Mouse (Mus musculus) embryo, embryonic 11 days (tissue): ENCODE results near the gene Hoxd8.

ENCODE experiments used
- DNase-seq: peaks from one replicate; pipeline ENCODE4 v3.0.0-alpha.2; 2015

Hoxd8 gene

DNA sequence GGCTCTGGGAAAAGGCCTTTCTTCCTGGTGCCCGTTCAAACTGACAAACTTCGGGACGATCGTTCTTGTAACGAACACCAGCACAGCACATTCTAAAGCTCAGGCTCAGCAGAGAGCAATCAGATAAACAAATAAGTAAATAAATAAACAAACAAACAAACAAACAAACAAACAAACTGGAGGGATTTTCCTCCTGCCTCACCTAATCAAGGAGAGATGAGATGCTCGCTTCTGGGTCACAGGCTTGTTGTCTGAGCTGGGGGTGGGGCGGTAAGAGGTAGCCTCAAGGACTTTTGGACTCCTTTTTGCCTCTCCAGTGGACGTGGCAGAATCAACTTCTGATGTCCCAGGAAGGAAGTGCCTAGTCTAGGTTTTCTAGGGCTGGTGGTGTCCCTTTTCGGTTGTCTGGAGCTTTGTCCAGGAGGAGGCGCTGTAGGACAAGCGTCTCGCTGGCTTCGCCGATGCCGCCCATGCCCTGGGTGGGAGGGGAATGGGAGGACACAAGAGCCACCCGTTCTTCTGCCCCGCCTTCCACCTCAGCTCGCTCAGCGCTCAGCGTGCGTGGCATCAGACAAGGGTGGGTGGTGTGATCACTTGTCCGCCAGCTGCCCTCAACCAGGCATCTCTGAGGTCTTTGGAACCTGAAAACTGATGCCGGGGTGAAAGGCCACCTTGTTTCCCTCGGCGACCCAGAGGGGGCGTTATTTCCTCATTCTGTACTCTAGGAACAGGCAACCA, 11.3 kb downstream of the Hoxd8 start:
- DNase-seq: peak; percentile 96

DNA sequence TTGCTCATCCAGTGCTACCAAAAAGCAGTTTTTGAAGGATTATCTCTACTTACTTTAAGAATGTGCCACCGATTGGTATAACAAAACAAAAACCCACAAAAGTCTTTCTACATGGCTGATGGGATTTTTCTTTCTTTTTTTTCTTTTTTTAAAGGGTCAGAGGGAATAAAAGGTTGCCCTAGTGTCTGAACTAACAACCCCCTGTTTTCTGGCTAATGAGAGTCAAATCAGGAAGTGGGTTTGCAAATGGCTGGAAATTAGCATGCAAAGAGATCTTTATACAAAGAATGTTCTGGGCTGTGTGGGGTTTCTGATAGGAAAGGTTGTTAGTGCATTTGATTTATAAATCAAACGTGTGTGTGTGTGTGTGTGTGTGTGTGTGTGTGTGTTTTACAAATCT, 16.0 kb downstream of the Hoxd8 start:
- no peak for DNase-seq

DNA sequence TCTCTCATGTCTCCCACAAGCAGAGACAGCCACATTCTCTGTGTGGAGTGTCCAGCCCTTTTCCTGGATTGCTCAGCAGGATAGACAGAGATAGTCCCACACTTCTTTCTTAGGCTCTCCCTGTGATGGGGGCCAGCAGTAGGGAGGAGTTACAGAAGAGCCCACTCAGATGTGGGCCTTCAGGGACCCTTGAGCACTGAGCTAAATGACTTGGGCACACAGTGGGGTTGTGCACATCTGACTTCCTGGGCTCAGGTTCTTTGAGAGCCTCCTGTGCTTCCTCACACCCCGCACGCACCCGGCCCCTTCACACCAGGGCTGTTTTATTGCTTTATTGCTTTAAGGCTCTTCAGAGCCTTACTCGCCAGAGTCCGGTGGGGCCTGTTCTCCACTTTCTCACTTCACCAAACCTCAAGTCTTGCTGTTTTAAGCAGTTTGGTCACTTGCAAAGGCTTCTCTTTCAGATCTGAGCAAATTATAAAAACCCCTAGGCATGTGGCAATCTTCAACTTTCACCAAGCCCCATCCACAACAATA, 16.6 kb downstream of the Hoxd8 start:
- no peak for DNase-seq

DNA sequence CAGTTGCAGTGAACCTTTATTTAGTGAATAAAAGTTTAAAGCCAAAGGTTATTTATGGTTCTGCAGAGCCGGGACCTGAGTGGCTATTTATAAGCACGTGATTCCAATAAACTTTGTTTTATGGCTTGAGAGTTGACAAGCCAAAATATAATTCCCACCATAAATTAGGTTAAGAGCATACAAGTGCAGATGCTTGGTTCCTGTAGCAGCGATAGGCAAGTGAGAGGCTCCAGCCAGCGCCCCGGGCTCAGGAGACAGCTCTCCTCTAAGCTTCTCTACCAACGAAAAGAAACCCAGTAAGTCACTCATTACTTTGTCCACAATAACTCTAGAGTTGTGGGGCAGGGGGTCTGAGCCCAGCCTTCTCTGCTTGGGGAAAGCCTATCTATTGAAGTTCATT, 17.5 kb downstream of the Hoxd8 start:
- no peak for DNase-seq

DNA sequence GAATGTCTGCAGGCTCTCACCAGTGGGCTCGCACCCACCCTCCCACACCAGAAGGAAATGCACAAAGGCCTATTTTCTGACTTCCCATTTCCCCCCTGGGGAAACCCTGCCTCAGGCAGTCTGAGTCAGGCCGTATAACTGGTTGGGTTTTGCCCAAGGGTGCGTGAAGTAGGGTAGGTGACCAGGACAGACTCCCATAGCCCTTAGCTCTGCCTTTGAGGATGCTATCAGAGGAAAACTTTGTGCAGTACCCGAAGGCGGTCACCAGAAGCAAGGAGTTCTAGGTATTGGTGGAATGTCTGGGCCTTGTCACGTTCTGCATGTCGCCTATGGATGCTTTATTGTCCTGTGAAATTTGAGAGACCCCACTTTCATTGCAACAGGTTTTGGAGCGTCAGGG, 18.5 kb downstream of the Hoxd8 start:
- DNase-seq: no peak

DNA sequence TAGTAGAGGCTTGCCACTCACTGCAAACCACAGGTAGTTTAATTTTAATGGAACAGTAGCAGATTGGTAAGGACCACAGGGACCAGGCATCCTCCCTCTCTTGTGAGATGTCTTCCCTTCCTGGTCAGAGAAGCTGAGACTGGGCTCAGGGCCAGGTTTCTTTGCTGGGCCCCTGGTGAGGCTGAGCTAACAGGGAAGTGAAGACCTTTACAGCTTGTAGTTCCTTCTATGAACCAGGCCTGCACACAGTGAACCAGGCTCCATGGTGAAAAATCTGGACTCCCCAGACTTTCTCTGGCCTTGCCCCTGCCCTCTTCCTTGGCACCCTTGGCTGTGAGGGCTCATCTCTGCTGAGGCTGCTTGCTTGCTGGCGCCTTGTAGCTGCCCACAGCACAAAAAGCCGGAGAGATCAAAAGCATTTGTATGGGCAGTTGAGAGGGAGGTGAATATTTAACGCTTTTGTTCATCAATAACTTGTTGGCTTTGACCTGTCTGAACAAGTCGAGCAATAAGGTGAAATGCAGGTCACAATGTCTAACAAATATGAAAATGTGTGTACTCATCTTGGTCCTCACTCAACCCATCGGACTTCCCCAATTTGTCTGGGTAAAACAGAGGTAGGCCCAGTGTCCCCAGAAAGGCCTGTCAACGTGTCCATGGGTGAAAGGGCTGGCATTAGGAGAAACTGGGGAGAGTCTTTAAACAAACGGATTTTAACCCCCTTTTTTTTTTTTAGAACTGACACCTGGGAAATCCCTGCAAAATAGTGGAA, 20.0 kb downstream of the Hoxd8 start:
- no peak for DNase-seq

DNA sequence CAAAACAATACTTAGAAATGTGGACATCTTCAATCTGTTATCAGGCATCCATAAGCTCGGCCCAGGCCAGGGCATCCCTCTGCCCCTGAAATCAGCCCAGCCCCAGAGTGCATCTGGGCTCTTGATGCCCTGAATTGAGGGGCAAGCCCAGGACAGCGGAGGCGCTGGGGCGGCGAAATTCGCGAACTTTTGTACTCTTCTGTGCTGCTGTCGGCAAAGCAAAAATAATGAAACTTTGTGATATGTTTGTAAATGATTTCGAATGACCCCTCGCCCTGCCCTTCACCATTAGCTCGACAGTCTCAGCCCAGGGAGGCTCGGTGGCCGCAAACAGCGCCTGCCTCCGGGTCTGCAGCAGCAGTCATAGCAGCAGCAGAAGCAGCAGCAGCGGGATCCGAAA, 20.8 kb downstream of the Hoxd8 start:
- DNase-seq: no peak

DNA sequence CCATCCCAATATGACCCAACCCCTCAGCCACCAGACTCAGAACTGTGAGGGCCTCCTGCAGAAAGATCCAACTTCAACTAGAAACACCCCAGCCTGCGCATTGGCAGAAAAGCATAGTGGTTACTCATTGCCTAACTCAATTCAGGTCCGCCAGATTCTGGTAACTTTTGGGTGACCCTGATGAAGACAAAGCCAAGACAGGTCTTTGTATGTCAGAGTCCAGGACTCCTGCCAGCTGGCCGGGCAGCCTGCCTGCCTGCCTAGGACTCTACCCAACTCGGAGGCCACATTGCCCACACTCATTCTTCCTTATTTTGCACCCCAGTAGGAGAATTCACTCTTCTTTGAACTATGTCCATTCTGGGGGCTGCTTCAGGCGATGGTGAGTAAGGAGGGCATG, 22.1 kb downstream of the Hoxd8 start, which contains the start of gene Gm28230:
Gene Gm28230, plus strand, starts transcription at position 178 of the 400 bp plus-strand sequence.
- DNase-seq: no peak

DNA sequence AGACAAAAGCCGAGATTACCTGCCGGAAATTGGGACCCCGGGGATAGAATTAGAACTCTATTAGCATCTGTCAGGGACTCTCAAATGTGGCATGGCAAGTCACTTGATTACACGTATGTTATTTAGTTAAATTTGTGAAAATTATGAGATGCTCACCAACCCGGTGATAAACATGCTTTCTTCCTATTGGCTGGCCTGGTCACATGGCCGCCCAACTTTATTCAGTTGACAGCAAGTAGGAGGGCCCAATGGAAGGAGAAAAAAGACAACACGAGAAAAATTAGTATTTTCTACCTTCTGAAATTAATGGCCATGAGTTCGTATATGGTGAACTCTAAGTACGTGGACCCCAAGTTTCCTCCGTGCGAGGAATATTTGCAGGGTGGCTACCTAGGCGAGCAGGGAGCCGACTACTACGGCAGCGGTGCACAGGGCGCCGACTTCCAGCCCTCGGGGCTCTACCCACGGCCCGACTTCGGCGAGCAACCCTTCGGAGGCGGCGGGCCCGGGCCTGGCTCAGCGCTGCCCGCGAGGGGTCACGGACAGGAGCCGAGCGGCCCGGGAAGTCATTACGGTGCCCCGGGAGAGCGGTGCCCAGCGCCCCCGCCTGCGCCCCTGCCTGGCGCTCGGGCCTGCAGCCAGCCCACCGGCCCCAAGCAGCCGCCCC, 22.7 kb downstream of the Hoxd8 start:
- DNase-seq: no peak

DNA sequence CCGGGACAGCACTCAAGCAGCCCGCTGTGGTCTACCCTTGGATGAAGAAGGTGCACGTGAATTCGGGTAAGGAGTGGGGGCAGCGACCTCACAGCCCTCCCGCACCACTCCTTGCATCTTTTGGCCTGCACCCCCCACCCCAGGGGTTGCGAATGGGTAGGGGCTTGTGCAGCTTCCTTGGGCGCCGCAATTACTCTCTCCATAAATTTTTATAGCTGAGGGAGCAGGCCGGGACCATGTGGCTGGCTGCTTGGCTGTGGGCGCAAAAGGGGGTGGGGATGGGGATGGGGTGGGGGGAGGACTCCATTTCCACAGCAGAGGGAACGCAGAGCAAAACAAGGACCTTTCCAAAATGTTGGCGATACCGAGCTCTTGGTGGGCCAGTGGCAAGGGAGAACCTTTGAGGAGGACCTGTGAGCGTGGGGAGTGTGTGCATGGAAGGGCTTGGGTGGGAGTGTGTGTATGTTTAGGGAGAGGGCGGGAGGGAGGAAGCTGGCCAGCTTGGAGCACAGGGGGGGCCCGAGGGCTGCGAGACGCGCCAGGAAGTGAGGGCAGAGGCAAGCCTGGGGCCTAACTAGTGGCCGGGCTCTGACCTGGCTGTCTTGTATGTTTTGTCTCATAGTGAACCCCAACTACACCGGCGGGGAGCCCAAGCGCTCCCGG, 23.4 kb downstream of the Hoxd8 start:
- no peak for DNase-seq

DNA sequence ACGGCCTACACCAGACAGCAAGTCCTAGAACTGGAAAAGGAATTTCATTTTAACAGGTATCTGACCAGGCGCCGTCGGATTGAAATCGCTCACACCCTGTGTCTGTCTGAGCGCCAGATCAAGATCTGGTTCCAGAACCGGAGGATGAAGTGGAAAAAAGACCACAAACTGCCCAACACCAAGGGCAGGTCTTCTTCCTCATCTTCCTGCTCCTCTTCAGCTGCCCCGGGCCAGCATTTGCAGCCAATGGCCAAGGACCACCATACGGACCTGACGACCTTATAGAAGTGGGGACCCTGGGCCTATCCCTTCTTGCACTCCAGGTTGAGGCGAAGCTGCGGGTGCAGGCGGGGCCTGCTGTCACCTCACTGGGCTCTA, 23.9 kb downstream of the Hoxd8 start:
- no peak for DNase-seq

DNA sequence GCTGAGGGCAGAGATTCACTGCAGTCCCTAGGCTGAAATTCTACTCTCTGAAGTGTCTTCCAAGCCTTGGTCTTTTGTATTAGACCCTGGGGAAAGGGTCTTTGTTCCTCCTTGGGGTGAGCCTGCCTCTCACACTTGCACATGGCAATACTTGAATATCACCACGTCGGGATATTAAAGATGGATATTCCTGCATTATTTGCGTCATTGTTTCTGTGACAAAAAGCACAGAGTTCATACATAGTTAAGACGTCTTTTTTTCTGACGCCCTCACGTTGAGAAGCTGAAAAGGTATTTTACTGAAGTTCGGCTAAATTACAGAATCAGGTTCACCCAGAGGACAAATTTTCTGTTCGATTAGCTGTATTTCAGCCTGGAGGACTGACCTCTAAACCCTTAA, 25.9 kb downstream of the Hoxd8 start:
- no peak for DNase-seq

DNA sequence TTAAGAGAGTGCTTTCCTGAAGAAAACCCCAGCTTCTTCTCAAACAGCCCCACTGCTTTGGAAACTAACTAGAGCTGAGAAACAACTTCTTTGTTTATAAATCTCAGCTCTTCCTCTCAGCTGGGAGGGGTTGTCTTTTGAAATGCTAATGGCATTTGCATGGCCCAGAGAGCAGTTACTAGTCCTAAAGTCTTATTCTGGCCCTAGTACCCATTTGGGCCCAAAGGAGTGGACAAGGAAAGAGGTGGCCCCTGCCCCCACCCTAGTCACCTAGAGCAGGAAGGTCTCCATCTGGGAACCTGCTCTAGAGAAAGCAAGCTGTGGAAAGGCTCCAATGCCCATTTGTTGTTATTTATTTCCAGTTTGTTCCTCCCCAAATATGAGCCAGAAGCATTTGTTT, 26.6 kb downstream of the Hoxd8 start:
- DNase-seq: no peak

DNA sequence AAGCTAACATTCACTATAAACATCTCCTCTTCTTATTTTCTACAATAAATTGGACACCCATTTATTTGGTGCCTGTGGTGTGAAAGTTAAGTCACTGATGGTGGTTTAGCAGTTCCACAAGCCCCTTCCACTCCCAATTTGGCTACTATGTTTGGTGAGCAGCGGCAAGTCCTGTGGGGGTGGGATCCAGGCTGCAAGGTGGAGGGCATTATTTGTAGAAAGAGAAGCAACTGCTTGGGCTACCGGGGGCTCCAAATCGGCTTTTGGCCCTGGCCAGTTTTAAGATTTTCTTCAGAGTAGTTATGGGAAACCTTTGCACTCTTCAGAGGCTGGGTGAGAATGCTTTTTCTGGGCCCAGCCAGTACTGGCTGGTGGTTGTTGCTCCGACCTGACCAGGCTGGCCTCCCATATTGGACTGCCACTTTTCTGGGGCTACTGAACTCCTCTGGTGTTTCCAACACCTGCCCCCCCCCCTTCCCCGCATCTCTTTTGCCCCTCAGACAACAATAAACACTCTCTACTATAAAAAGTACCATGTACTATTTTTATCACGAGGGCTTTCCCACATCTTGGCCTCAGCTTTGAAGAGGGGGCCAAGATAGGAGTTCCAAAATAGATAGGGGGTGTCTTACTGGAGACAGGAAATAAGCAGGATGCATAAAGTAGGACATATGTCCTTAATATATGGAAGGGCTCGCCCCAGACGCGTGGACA, 27.5 kb downstream of the Hoxd8 start:
- DNase-seq: no peak

DNA sequence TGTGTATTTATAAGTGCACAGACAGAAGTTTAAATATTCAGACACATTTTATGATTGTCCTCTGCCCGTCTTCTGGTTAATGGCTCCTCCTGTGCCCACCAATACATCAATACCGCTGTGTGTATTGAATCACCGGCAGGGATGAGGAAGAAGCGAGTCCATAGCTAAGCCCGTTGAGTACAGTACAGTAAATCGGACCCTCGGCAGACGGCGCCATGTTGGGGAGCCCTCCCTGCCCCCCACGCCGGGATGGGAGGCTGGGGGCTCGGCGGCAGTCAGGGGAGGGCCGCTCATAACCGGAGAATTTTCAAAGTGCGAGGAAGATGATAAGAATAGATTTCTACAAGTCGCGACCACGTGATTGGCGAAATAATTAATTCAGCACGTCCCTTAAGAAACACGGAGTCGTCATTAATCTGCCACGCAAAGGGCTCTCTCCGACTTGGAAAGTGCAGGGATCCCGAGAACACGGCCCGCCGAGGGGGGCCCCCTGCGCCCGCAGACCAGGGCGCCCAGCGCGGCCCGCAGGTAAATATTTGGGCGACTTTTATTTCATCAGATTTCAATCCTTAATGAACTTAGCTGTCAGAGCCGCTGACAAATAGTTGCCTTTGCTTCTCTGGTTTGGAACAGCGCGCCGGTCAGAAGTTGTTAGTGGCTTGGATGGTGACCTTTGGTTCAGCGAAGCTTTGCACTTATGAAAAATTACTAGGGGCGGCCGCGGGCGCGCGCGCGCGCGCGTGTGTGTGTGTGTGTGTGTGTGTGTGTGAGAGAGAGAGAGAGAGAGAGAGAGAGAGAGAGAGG, 28.3 kb downstream of the Hoxd8 start:
- peak; percentile 70 for DNase-seq

DNA sequence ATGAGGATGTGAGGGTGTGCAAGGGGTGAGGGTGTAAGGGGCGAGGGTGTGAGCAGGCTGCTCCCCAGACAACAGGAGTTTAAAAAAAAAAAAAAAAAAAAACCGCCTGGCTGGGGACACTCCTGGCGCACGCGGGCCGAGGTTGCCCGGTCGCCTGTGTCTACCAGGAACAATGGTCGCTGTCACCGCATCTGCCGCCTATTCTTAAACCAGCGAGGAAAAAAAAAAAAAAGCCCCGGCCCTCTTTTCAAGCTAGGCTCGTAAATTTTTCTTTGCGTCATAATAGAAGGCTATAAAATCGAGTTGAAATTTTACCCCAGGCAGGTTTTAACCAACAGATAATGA, 28.9 kb downstream of the Hoxd8 start:
- peak; percentile 84 for DNase-seq

DNA sequence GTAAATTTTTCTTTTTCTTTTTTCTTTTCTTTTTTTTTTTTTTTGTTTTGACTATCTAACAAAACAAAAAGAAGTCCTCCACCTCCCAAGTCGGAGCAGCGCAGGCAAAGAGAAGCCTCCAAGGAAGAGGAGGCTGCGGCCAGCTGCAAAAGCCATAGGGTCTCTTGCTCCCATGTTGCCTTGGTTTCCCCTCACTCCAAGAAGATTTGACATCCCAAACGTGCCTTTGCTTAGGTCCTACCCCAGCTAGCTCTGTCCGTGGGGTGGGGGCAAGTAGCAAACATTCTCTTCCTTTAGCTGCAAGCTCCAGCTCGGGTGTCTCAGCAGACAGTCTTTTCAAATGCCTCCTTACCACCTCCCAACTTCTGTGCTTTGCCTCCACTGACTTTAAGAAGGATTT, 29.4 kb downstream of the Hoxd8 start:
- DNase-seq: peak; percentile 53

DNA sequence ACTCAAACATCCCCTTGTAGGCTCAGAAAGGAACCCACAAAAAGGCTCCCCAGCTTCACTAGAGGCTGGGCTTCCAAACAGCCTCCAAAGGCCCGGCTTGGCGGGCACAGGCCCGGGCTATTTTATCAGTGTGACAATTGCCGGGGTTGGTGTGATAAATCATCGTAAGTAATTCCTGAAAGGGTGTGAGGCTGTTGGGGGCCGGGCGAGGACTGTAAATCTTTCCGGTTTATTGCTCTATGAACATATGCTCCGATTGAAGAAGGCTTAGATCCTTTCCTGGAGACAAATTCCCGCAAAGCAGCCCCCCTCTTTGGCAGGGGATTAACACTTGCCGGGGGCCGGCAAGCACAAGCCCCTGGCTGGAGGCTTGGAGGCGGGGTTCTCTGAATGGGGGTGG, 30.0 kb downstream of the Hoxd8 start:
- DNase-seq: peak; percentile 76

DNA sequence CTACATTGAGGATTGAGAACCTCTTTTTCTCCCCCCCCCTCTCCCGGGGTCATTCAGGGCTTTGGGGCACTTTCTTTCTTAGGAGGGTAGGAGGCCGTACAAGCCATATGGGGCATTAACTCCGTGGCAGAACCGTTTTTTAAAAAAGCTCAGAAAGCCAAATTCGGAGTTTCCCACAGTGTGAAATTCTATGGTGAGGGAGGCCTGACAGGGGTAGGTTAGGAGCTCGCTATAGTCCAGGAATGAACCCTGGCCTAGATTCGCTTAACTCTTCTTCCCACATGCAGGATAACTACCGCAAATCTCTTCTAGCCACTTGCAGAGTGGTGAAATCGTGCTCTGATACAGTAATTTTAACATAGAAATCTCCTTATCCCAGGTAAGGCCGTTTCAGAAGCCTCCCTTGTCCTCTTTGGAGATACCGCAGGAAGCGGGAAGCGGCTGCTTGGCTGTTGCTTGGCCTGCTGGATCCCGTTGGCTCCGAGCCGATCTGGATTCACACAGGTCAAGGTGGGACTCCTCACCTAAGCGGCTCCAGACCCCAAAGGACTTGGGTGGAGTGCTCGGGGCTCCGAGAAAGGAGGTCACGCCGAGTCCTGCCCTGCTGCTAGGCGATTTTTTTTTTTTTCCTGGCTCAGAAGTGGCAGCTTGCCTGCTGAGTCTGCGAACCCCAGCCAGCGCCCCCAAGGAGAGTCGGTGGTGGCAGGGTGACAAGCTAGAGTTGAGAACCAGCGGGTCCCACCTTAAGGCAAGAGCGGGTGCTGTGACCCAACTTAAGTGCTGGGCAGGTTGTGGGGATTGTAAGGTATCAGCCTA, 30.8 kb downstream of the Hoxd8 start:
- DNase-seq: peak; percentile 58

DNA sequence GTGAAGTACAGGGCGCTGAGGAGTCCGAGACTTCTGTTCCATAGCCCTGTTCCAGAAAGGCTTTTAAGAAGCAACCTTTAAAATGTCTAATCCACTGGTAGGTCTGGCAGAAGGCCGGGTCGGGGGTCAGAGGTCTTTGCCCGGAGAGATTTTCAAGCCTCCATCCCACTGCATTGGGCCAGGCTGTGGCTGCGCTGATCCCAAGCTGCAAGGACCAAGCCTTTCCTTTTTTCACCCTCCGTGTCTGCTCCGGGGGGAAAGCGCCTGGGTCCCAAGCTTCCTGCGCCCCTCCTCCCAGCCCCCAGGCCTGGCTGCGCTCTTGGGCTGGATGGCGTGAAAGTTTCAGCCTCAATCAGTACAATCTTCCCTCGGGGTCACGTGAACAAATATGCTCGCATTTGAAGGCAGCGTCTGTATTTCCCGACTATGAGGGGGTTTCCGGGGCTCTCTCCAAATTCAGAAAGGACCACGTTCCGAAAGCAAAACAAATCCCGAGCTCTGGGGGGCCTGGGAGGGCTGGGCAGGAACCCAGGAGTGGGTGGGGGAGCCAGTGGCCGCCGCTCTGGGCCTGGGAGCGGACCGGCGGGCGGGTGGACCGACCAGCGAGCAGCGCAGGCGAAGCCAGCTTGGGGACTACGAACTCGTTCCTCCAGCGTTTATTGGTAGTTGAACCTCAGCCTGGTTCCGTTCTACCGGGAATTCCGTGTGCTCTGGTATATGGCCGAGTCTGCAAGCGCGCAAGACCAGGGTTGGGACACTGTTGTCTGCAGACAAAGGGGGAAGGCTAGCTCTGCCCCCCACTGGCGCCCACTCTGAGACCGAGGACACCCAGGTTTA, 31.7 kb downstream of the Hoxd8 start:
- DNase-seq: peak; percentile 69
